In the genomic region with DNA sequence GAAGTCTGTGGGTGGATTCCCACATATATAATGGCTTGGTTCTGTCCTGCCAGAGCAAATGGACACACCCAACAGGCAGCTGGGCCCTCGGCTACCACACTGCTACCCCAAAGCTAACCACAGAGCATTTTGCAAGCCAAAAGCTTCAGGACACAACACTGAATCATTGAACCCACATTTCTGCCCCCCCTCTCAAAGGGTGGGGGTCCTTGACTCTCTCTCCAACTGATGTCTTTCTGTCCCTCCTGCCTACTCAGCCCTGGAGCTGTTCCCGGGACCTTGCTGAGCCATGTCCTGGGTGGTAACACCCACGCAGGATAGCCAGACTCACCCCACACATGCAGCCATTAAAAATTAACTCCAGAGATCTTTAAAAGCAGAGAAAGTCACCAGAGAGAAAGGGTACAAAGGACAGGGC, we compare ENCODE assay signal across 19 mouse cellular contexts. TPM values are rescaled to one million over a fixed set of nuclear protein-coding genes. Genes with fewer than 3 reads are reported as not detected.
A peak's percentile ranks its signal among the peaks of the same experiment; 100 is the strongest.
DNase-seq lines count a peak whose midpoint lies in the region; ATAC-seq and TF ChIP-seq lines count a peak whose summit lies in the region.
"Had no signal": no experiment of that assay in that cellular context is flagged by ENCODE, and none has a peak within 500 bp of the region (broad histone marks: within the 10 kb centered on the region; RNA-seq: fewer than 3 reads in every experiment).

No protein-coding gene starts in this region.

- intact Hi-C loops in left cerebral cortex, adult 2 months (cut with DNase I): no loop called here

- H3K27me3 ChIP-seq in kidney, adult 2 months (replicated peaks; ENCODE audit: control insufficient read depth, insufficient read depth, low read length): no peaks in the 10 kb centered on the region
- H3K27me3 ChIP-seq in lung, embryonic 15.5 days: no peaks in the 10 kb centered on the region
- H3K27me3 ChIP-seq in limb, embryonic 13.5 days: no peaks in the 10 kb centered on the region
- H3K27me3 ChIP-seq in forebrain, embryonic 10.5 days (ENCODE audit: poor library complexity, severe bottlenecking): no peaks in the 10 kb centered on the region
- H3K27me3 ChIP-seq: heart, embryonic 12.5 days had no signal

- peaks cover 19% of the 10 kb centered on the region for H3K4me1 ChIP-seq in kidney, adult 2 months (ENCODE audit: control insufficient read depth, insufficient read depth, low read length)
- peaks cover 88% of the 10 kb centered on the region for H3K4me1 ChIP-seq in lung, embryonic 15.5 days
- peaks cover 83% of the 10 kb centered on the region for H3K4me1 ChIP-seq in limb, embryonic 13.5 days
- peaks cover 51% of the 10 kb centered on the region for H3K4me1 ChIP-seq in forebrain, embryonic 10.5 days

- no peak overlapping the region for H3K4me3 ChIP-seq in kidney, adult 2 months (ENCODE audit: insufficient read depth, low read depth, low read length)
- H3K4me3 ChIP-seq in lung, embryonic 15.5 days: no peak overlapping the region
- H3K4me3 ChIP-seq in limb, embryonic 13.5 days: no peak overlapping the region
- no peak overlapping the region for H3K4me3 ChIP-seq in left cerebral cortex, adult 2 months
- H3K4me3 ChIP-seq in forebrain, embryonic 10.5 days: no peak overlapping the region
- H3K4me3 ChIP-seq: heart, embryonic 12.5 days; hindbrain, embryonic 10.5 days had no signal

- H3K9ac ChIP-seq in lung, embryonic 15.5 days: no peak overlapping the region
- H3K9ac ChIP-seq in limb, embryonic 13.5 days: no peak overlapping the region; the same call in 1 of the 2 replicates
- H3K9ac ChIP-seq: heart, embryonic 12.5 days had no signal

- TF ChIP-seq POLR2A in kidney, adult 2 months (IDR thresholded peaks at IDR 0.05; ENCODE audit: low read depth, low read length): no peak

- WGBS in kidney, adult 2 months: 28% methylated on average over 3 of the region's 3 CpGs
- 49% methylated on average over 3 of the region's 3 CpGs for WGBS in lung, embryonic 15.5 days
- WGBS in limb, embryonic 13.5 days: 55% methylated on average over 3 of the region's 3 CpGs
- 87% methylated on average over 3 of the region's 3 CpGs for WGBS in forebrain, embryonic 10.5 days

- no peak overlapping the region for H3K27ac ChIP-seq in kidney, adult 2 months (ENCODE audit: insufficient read depth, low read depth, low read length)
- peak overlapping the region; percentile 56; the same call in 1 of the 2 replicates for H3K27ac ChIP-seq in lung, embryonic 15.5 days
- peak overlapping the region; percentile 79 for H3K27ac ChIP-seq in limb, embryonic 13.5 days
- H3K27ac ChIP-seq in left cerebral cortex, adult 2 months: no peak overlapping the region
- H3K27ac ChIP-seq in forebrain, embryonic 10.5 days: no peak overlapping the region
- H3K27ac ChIP-seq: hindbrain, embryonic 10.5 days had no signal

- no peaks in the 10 kb centered on the region for H3K36me3 ChIP-seq in kidney, adult 2 months (ENCODE audit: control insufficient read depth, insufficient read depth, low read length)
- no peaks in the 10 kb centered on the region for H3K36me3 ChIP-seq in lung, embryonic 15.5 days
- peaks cover 17% of the 10 kb centered on the region; the same call in 1 of the 2 replicates for H3K36me3 ChIP-seq in limb, embryonic 13.5 days
- peaks cover 25% of the 10 kb centered on the region for H3K36me3 ChIP-seq in forebrain, embryonic 10.5 days (replicated peaks)
- H3K36me3 ChIP-seq: heart, embryonic 12.5 days had no signal

- no peak for ATAC-seq in lung, embryonic 15.5 days (ENCODE audit: borderline replicate concordance, extremely low read depth, low FRiP score, low TSS enrichment)
- ATAC-seq in limb, embryonic 13.5 days (ENCODE audit: low FRiP score, low read depth): no peak
- ATAC-seq: activated CD4-positive, CD25-positive, alpha-beta regulatory T cell, adult 4 months; inflammation-experienced regulatory T-cells, adult 6 months had no signal

- TF ChIP-seq CTCF in kidney, adult 2 months (conservative IDR thresholded peaks at IDR 0.05; ENCODE audit: insufficient read depth, insufficient read length, low read depth, low read length): no peak
- TF ChIP-seq CTCF in left cerebral cortex, adult 2 months (IDR thresholded peaks at IDR 0.05): no peak

- DNase-seq in kidney, adult 2 months: peak; percentile 38
- DNase-seq in kidney, postnatal 10 days: no peak
- no peak for DNase-seq in lung, postnatal 14 days
- no peak for DNase-seq in left cerebral cortex, adult 2 months (ENCODE audit: extremely low spot score in 1 of 2, low spot score in 2 of 2)
- DNase-seq in forebrain, embryonic 10.5 days (ENCODE audit: extremely low spot score, low spot score): no peak
- DNase-seq: cerebellum, adult 11 months; gastrocnemius, postnatal 25 days; lung, postnatal 4 days; retina, postnatal 1 day; spleen, adult 18-20 months; thymus, postnatal 4 days had no signal

- no peak overlapping the region for H3K4me2 ChIP-seq in lung, embryonic 15.5 days
- peak overlapping the region; percentile 30; the same call in 1 of the 2 replicates for H3K4me2 ChIP-seq in limb, embryonic 13.5 days (replicated peaks)
- H3K4me2 ChIP-seq: heart, embryonic 12.5 days had no signal

- H3K9me3 ChIP-seq in lung, embryonic 15.5 days: no peaks in the 10 kb centered on the region
- H3K9me3 ChIP-seq in limb, embryonic 13.5 days: no peaks in the 10 kb centered on the region
- no peaks in the 10 kb centered on the region for H3K9me3 ChIP-seq in forebrain, embryonic 10.5 days
- H3K9me3 ChIP-seq: heart, embryonic 12.5 days; hindbrain, embryonic 10.5 days had no signal

RNA-seq across cellular contexts. Expression of a gene that starts 45.4 kb away (rescaled TPM):
- 13.2 and 16.3 TPM in 2 replicates for polyA plus RNA-seq in kidney, adult 2 months (2012; rRNA removed)
- polyA plus RNA-seq in lung, embryonic 15.5 days (2015; fragmentation: Nextera tagmentation; extraction: Ambion mirVana): 31.5 and 33.8 TPM in 2 replicates
- polyA plus RNA-seq in limb, embryonic 13.5 days (2015; fragmentation: Nextera tagmentation; extraction: Ambion mirVana): 46.8 and 47.3 TPM in 2 replicates
- total RNA-seq in left cerebral cortex, adult 2 months (2021): 1 to 10 TPM; 2.9 to 3.8 TPM
- 32.9 and 33.8 TPM in 2 replicates for polyA plus RNA-seq in forebrain, embryonic 10.5 days (2016; fragmentation: Nextera tagmentation; extraction: Ambion mirVana)
- total RNA-seq: common myeloid progenitor, adult 5-6 weeks; MEL had no signal

Comparison
In these comparisons a context has a peak if more than half of its experiments do, and no peak if none do; other contexts are left out.
1. H3K27ac ChIP-seq: peak in lung, embryonic 15.5 days (single experiment) and limb, embryonic 13.5 days (single experiment); none in kidney, adult 2 months (single experiment), left cerebral cortex, adult 2 months (single experiment) and forebrain, embryonic 10.5 days (single experiment).